Mouse (Mus musculus) retina, adult 2 months (tissue): ENCODE results near the gene Lrba.

Experiments
- DNase-seq: peaks from one replicate; pipeline ENCODE4 v3.0.0-alpha.2; 2012; ENCODE audit warnings: low read depth, low spot score

The Lrba gene

GRCm38 (mm10) chr3:86677573-86678155 lies 453.2 kb downstream of the Lrba start:
- no peak for DNase-seq

- no peak for DNase-seq
These were observed 463.2 kb downstream of the Lrba start for GRCm38 (mm10) chr3:86687571-86688209.

DNA sequence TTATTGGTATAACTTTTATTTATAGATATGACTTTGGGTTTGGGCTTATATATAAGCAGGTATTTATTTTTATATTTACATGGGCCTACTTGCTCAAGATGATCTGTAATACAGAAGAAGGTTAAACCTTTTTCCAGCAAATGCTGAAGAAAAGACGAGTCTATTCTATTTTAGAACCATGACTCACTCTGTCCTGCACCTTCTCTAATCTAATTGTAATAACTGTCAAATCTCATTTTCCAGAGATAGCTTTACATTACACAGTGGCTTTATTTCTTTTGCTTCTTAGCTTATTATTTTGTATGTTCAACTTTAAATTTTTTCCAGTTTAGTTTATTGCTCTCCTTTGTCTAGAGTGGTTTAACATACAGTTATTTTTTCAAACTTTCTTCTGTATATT lies 464.0 kb downstream of the Lrba start:
- no peak for DNase-seq

- no peak for DNase-seq
These were observed 464.8 kb downstream of the Lrba start for GRCm38 (mm10) chr3:86689305-86689704.

- no peak for DNase-seq
These were observed 468.3 kb downstream of the Lrba start for GRCm38 (mm10) chr3:86692779-86693178.

DNA sequence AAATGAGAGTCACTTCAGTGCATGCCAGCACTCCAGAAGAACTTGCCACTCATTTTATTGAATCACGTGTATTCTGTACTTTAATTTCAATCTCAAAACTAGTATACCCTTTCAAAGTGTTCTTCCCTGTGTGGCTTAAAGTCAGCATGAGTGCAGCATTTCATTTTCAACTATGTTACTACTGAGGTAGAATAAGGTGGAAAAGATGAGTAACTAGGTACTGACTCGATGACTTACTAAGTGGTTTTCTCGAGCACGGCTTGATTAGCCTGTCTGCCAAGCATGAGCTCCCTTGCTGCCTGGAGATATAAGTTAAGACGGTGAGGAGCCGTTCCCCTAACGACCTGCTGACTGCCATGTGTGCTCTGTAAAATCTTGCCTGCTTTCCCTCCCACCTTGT lies 469.1 kb downstream of the Lrba start:
- no peak for DNase-seq

DNA sequence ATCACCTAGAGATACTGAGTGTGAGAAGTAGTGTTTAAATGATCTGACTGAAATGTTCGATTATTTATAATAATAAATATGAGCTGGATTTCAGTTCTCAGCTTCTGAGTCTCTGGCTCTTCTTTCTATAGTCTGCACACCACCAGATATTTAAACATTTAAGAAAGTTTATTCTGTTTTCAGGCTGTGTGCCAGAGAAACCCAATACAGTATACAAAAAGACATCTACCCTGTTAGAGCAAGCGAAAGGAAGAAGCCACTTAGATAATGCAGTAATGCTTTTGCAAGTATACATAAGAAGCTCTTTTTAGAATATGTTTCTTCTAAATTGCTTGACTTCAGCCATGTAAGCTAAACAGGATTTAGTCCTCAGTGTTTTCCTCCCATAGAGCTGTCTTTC lies 474.5 kb downstream of the Lrba start:
- DNase-seq = no peak

DNA sequence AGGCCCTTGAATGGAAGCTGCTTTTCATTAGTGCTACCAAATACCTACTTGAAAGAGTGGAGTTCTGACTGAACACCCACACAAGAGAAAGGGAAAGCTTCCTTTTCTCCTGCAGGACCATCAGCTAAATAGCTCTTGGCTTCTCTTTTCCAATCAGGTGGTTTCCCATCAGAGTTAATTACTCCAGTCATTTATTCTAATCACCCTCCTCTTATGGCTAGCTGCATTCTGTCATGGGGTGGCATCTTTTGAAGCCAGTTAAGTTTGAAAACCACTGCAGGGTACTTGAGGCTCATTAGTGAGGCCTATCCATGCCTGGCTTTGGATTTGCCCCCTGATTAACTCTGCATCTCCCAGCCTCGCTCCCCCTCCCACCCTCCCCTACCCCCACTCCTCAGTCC lies 476.7 kb downstream of the Lrba start:
- no peak for DNase-seq

DNA sequence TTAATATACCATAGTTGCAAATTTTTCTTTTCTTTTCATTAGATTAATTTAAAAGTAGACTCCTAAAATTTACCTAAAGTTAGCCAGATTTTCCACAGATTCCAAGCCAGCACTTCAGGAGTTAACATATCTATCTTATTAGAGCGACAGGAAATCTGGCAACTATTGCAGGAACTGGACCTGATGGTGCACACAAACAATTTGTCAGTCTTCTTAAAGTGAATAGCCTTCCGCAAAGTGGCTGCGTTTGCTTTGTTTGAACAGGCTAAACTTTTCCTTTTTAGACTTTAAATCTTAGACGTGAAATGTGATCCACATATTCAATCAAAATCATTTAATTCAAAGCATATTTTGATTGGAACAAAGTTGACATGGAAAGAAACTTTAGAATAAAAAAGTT lies 485.0 kb downstream of the Lrba start:
- no peak for DNase-seq

- DNase-seq = no peak
These were observed 487.1 kb downstream of the Lrba start for GRCm38 (mm10) chr3:86711530-86711929.

DNA sequence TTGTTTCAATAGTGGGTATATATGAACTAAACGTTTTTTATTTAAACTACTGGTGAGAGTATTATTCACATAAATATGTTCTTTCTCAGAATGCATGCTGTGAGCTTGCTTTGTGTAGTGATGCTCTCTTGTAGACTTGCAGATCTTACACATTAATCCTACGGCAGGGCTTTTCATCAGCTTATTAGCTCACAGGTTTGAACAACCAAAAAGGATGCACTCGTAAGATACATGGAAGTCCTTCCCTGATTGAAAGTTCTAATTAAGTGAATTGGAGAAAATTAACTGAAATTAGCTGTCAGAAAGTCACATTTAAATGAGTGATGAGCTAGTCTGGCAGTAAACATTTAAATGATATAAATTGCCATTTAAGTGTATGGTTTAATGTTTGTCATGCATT lies 488.3 kb downstream of the Lrba start:
- DNase-seq = no peak

- no peak for DNase-seq
These were observed 490.0 kb downstream of the Lrba start for GRCm38 (mm10) chr3:86714446-86714845.

GRCm38 (mm10) chr3:86723415-86724298 lies 499.2 kb downstream of the Lrba start:
- no peak for DNase-seq

- no peak for DNase-seq
These were observed 500.6 kb downstream of the Lrba start for GRCm38 (mm10) chr3:86725113-86725512.

DNA sequence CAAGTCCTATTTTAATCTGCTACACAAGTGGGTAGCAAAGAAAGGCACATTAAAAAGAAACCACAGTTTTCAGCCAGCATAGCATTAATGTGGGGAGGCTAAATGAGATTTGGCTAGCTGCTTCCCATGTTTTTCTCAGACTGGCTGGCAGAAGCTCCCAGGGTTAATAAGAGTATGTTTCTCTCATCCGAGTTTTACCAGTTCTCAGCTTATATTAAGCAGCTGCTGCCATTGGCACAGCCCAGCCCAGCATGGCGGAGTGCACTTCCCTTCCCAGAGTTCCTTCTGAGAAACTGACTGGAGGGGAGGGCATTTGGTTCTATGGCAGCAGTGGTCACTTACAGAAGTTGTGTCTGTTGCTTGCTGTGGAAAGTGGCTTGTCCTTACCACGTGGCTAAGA lies 514.4 kb downstream of the Lrba start:
- DNase-seq = no peak

DNA sequence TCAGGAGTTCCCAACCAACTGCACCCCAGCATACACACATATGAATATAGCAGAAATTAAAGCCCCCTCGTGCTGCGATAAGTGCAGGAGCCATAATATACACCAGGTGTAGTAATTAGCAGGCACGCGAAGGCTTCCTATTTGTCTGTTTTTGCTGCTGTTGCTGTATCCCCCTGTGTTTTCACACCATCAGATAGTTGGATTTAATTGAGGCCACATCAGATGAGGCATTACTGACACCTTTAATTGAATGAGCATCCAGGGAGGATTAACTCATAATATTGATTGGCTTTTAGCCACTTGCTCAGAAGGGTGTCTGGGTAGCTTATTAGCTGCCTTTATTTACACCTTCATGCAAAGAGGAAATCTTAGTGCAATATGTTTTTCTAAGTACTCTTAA lies 515.3 kb downstream of the Lrba start:
- DNase-seq = no peak

GRCm38 (mm10) chr3:86745348-86745747 lies 520.9 kb downstream of the Lrba start:
- DNase-seq = no peak

DNA sequence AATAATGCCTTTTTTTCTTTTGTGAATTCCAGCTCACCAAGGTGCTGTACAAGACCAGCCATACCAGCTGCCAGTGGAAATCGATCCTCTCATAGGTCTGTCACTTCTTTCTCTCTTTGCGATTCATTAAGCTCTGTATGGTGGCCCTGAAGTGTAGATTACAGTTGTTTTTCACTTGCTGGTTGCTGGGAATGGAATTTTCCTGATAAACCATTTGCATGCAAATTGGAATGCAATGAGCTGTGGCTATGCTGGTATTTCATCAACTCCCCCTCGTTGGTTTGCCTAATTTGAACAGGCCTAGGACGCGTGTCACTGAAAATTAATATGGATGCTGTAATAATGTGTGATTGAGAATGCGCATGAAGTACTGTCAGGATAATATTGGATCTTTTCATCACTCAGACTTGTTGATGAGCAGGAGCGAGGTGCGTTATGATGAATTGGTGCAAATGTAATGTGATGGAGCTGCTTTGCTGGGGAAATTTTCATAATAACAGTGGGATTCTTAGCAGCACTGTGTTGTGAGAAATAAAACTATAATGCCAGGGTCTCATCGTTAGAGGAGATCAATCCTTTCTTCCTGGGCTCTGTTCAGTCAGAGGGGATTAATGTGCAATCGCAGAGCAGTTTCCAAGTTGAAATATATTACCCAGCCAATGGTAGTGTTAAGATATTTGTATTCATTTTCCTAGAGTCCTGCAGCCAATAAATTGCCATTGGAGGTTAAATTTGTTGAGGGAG lies 521.5 kb downstream of the Lrba start:
- no peak for DNase-seq

- DNase-seq = no peak
These were observed 526.2 kb downstream of the Lrba start for GRCm38 (mm10) chr3:86750652-86751051.

DNA sequence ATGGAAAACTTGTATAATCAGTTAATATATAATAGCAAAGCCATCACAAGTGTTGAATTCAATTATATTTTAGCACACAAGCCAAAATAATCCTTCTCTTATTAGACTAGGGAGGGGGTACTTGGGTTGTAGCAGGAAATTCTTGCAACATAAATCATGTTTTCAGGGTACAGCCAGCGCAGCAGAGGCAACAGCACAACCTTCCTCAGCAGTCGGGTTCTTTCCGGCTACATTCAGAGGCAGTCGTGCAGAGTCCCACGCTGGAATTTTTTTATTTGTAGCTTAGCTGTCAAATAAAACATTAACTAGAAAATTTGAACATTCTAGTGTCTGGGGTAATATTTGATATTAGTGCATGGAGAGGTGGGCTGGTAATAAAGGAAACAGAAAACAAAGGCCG lies 529.7 kb downstream of the Lrba start:
- DNase-seq = no peak

- no peak for DNase-seq
These were observed 530.4 kb downstream of the Lrba start for GRCm38 (mm10) chr3:86754595-86755557.
